Mouse (Mus musculus) stomach, postnatal 0 days (tissue): ENCODE data around the gene Barx1.

ENCODE experiments used
- CTCF ChIP-seq: IDR thresholded peaks from 2 replicates; pipeline ENCODE4 v1.5.1; 2016; ENCODE audit warnings: antibody characterized with exemption, low read depth, mild to moderate bottlenecking, moderate library complexity
- EP300 ChIP-seq: optimal IDR thresholded peaks from 2 replicates; pipeline ENCODE3; 2016; ENCODE audit warnings: antibody characterized with exemption

DNA sequence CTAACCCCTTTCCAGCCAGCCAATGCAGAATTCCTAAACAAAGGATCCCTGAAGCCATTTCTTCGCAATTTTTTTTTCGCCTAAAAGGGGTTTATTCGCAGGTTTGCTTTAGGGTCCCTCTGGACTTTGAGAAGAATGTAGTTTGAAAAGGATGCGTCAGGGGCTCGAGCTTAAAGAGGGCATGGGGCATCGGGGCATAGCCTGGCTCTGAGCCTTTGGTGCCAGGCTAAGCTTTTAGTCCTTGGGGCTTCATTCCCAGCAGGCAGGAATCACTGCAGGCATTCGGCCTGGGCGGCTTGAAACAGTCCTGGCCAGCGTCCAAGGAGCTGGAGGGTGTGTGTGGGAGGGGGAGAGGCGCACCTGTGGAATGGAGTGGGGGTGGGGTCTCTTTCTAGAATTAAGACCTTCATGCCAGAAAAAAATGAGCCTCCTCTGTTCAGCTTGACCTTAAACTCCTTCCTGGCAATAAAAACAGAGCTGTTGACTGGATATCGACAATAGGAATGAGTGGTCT is 2.5 kb upstream of the Barx1 start:
- TF ChIP-seq CTCF (no peak), EP300 (no peak)
